Mouse (Mus musculus): Measurements from ENCODE around the gene Gimap1. TPM values are rescaled to one million over a fixed set of nuclear protein-coding genes. Genes with fewer than 3 reads are reported as not detected.

Gene Gimap1
- 1.4 and 1.7 TPM in 2 replicates for polyA plus RNA-seq (2012; rRNA removed)

GRCm38 (mm10) chr6:48738961-48739779 is at the start of gene Gimap1:
TSS of gene Gimap1 (plus strand) at chr6:48739054.

GRCm38 (mm10) chr6:48718455-48718854 is 20.4 kb upstream of the Gimap1 start, which contains the start of the genes Gm28053 and Gimap7:
TSS of gene Gm28053 (plus strand) at chr6:48718607.
TSS of gene Gimap7 (plus strand) at chr6:48718621.

GRCm38 (mm10) chr6:48745959-48746889 is 7.4 kb downstream of the Gimap1 start, which contains the start of gene Gimap5:
TSS of gene Gimap5 (plus strand) at chr6:48746197.

GRCm38 (mm10) chr6:48770696-48771095 is 31.8 kb downstream of the Gimap1 start, which contains the start of gene Gimap3:
TSS of gene Gimap3 (minus strand) at chr6:48770851.

Other genes with a start within 250 kb of the Gimap1 start
- gene Atp6v0e2, start 201.4 kb upstream of the Gimap1 start, polyA plus RNA-seq (2012; rRNA removed), result 0.75 and 0.96 TPM in 2 replicates
- gene Lrrc61, start 184.3 kb upstream of the Gimap1 start, polyA plus RNA-seq (2012; rRNA removed), result 2.5 and 2.8 TPM in 2 replicates
- gene Rarres2, start 166.3 kb upstream of the Gimap1 start, polyA plus RNA-seq (2012; rRNA removed), result 12.1 and 13.8 TPM in 2 replicates
- 0.41 TPM in 1 of 2 replicates, not detected in the other for gene Gm45021, start 149.4 kb upstream of the Gimap1 start, polyA plus RNA-seq (2012; rRNA removed)
- gene Repin1, start 145.2 kb upstream of the Gimap1 start, polyA plus RNA-seq (2012; rRNA removed), result 5.9 and 6.6 TPM in 2 replicates
- not detected in 2 replicates for gene Gm44965, start 145.1 kb upstream of the Gimap1 start, polyA plus RNA-seq (2012; rRNA removed)
- 0.93 and 1.00 TPM in 2 replicates for gene Zfp775, start 137.0 kb upstream of the Gimap1 start, polyA plus RNA-seq (2012; rRNA removed)
- 0.24 and 0.33 TPM in 2 replicates for gene AI854703, start 112.3 kb upstream of the Gimap1 start, polyA plus RNA-seq (2012; rRNA removed)
- gene Gimap8, start 91.8 kb upstream of the Gimap1 start, polyA plus RNA-seq (2012; rRNA removed), result 1.4 and 1.7 TPM in 2 replicates
- 8.1 and 8.4 TPM in 2 replicates for gene Gimap9, start 62.9 kb upstream of the Gimap1 start, polyA plus RNA-seq (2012; rRNA removed)
- 5.8 and 6.2 TPM in 2 replicates for gene Gimap4, start 54.5 kb upstream of the Gimap1 start, polyA plus RNA-seq (2012; rRNA removed)
- gene Gimap6, start 30.8 kb upstream of the Gimap1 start, polyA plus RNA-seq (2012; rRNA removed), result 4.6 and 5.2 TPM in 2 replicates
- gene Gm28053, start 20.4 kb upstream of the Gimap1 start, polyA plus RNA-seq (2012; rRNA removed), result 0.37 and 1.2 TPM in 2 replicates
- gene Gimap7, start 20.4 kb upstream of the Gimap1 start, polyA plus RNA-seq (2012; rRNA removed), result 0.06 TPM in 1 of 2 replicates, not detected in the other
- gene Gimap5, start 7.1 kb downstream of the Gimap1 start, polyA plus RNA-seq (2012; rRNA removed), result 1.7 TPM in 2 replicates
- gene Gimap3, start 31.8 kb downstream of the Gimap1 start, polyA plus RNA-seq (2012; rRNA removed), result 0.05 TPM in 2 replicates
- gene Tmem176a, start 101.9 kb downstream of the Gimap1 start, polyA plus RNA-seq (2012; rRNA removed), result 26.8 and 36.0 TPM in 2 replicates
- 97.3 and 116 TPM in 2 replicates for gene Tmem176b, start 102.4 kb downstream of the Gimap1 start, polyA plus RNA-seq (2012; rRNA removed)
- gene Aoc1, start 133.8 kb downstream of the Gimap1 start, polyA plus RNA-seq (2012; rRNA removed), result 0.03 TPM in 1 of 2 replicates, not detected in the other
- gene 1600015I10Rik, start 190.8 kb downstream of the Gimap1 start, polyA plus RNA-seq (2012; rRNA removed), result not detected in 2 replicates
- gene Doxl2, start 235.9 kb downstream of the Gimap1 start, polyA plus RNA-seq (2012; rRNA removed), result not detected in 2 replicates
- gene Svs1, start 247.8 kb downstream of the Gimap1 start, polyA plus RNA-seq (2012; rRNA removed), result not detected in 2 replicates